Mouse (Mus musculus) cortical plate, adult 2 months (tissue): ENCODE data around the gene Prss22. TPM values are rescaled to one million over a fixed set of nuclear protein-coding genes. Genes with fewer than 3 reads are reported as not detected.

ENCODE experiments used
- H3K27ac ChIP-seq: fragments of 200-500 bp; 2 replicates; pipeline ENCODE4 v1.5.1; 2012; ENCODE audit warnings: low read length, control low read depth, inconsistent platforms; ENCODE audit not compliant: insufficient read depth
- H3K4me1 ChIP-seq: fragments of 200-500 bp; 2 replicates; pipeline ENCODE4 v1.6.1; 2011; ENCODE audit warnings: low read length; ENCODE audit not compliant: control insufficient read depth, insufficient read depth
- H3K4me3 ChIP-seq: fragments of 200-500 bp; 2 replicates; pipeline ENCODE4 v1.5.1; 2011; ENCODE audit warnings: mild to moderate bottlenecking, low read length, control low read depth; ENCODE audit not compliant: insufficient read depth
- CTCF ChIP-seq: fragments of 200-500 bp; IDR thresholded peaks from 2 replicates; pipeline ENCODE4 v1.5.1; 2011; ENCODE audit warnings: mild to moderate bottlenecking, control low read depth, low read length; ENCODE audit not compliant: insufficient read depth; ENCODE audit errors: extremely low read depth
- POLR2A ChIP-seq: fragments of 200-500 bp; IDR thresholded peaks from 2 replicates; pipeline ENCODE4 v1.6.1; 2011; ENCODE audit warnings: mild to moderate bottlenecking, low read length, control low read depth; ENCODE audit not compliant: insufficient read depth; ENCODE audit errors: extremely low read depth
- polyA plus RNA-seq: library from polyadenylated mRNA; depleted of rRNA; stranded (reverse); fragments of >200 nt; gene quantifications from 2 replicates; pipeline ENCODE4 v1.2.3, GENCODE M21; 2012

Prss22 gene
- polyA plus RNA-seq, 1 experiment, result 1.7 TPM

- TF ChIP-seq CTCF (no peak), POLR2A (no peak)
- Histone ChIP-seq H3K4me3 (no peak overlapping the region), H3K27ac (no peak overlapping the region), H3K4me1 (peaks cover 2% of the 10 kb centered on the region; the same call in 1 of the 2 replicates)
Observed at GRCm38 (mm10) chr17:24004071-24004665, 6.3 kb upstream of the Prss22 start.

GRCm38 (mm10) chr17:24000404-24000803 lies 2.5 kb upstream of the Prss22 start:
- no peak for TF ChIP-seq POLR2A
- no peak for TF ChIP-seq CTCF
- Histone ChIP-seq H3K27ac (no peak overlapping the region), H3K4me3 (no peak overlapping the region), H3K4me1 (peaks cover 2% of the 10 kb centered on the region; the same call in 1 of the 2 replicates)

- peaks cover 5% of the 10 kb centered on the region; the same call in 1 of the 2 replicates for H3K4me1 ChIP-seq
- TF ChIP-seq CTCF (no peak), POLR2A (no peak)
- no peak overlapping the region for H3K27ac ChIP-seq
- H3K4me3 ChIP-seq, result no peak overlapping the region
Observed at GRCm38 (mm10) chr17:23998383-23998782, 483 bp upstream of the Prss22 start.

DNA sequence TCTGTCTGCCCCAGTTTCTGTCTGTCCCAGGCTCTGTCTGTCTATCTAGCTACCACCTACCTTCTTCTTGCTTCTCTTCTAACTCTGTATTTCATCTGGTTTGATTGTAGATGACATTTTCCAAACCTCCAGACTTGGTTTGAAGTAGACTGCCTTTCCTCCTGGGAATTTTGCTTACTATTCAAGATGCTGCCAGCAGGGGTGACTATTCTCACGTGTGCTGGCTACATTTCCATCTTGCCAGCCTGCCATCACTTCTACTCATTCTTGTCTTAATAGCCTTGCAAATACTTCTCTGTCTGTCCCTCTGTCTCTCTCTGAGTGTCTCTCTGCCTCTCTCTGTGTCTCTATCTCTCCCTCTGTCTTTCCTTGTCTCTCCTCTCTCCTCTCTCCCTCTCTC lies 2.5 kb downstream of the Prss22 start:
- H3K4me1 ChIP-seq, result peaks cover 5% of the 10 kb centered on the region; the same call in 1 of the 2 replicates
- TF ChIP-seq POLR2A (no peak), CTCF (no peak)
- peak overlapping the region; percentile 30; the same call in 1 of the 2 replicates for H3K27ac ChIP-seq
- no peak overlapping the region for H3K4me3 ChIP-seq

DNA sequence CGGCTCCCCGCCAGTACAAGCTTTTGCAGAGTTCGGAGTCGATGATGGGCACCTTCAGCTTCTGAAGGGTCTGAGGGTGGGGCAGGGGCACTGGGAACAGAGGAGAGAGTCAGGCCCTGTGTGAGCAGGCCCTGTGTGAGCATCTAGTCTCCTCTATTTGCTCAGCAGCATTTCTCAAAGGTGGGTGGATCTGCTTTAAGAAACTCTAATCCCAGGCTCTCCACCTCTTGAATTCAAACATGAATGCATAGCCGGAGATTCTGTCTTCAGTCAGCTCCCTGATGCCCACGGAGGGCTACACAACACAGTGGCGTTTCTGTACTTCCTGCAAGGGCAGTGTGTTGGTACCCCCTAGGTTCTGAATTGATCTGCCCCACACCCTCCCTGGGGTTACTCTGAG lies 3.2 kb downstream of the Prss22 start:
- peak overlapping the region; percentile 30; the same call in 1 of the 2 replicates for H3K27ac ChIP-seq
- H3K4me3 ChIP-seq, result no peak overlapping the region
- 0 out of 2 replicates have a peak, but pooled peaks cover 3% of the 10 kb centered on the region for H3K4me1 ChIP-seq
- TF ChIP-seq POLR2A (no peak), CTCF (no peak)

DNA sequence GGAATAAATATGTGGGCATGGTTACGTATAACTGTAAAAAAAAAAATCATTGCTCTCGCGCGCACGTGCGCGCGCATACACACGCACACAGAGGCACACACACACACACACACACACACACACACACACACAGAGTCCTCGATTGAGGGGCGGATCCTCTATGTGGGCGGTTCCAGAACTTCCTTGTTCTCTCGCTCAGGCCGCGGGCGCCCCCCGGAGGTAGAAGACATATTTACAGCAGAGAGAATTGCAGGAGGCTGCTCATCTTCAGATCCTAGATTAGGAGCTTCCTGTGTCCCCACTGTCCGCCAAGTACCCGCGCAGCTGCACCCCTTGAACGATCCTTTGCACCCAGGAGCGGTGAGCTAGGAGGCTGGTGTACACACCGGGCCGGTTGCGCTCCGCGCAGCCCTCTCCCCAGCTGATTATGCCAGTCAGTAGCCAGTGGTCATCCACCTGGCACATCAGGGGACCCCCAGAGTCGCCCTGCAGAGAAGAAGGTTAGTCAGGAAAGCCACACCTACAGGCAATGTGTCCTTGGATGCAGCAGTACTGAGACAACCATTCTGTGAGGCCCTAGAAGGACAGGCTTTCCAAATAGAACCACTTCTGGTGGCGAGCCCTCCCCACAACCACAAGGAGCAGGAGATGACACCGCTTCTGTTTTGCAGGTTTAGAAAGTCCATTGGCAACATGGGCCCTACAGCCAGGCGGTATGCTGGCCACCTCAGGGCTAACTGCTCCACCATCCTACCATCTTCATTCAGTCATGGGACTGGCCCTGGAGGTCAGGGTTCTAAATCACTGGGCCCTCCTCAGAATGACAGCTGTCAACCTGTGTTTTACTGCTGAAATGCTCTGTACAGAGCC lies 4.1 kb downstream of the Prss22 start:
- TF ChIP-seq CTCF (peak; percentile 60), POLR2A (no peak)
- 0 out of 2 replicates have a peak overlapping the region, but pooled peaks have one; percentile 4 for H3K4me3 ChIP-seq
- H3K27ac ChIP-seq, result no peak overlapping the region
- 0 out of 2 replicates have a peak, but pooled peaks cover 3% of the 10 kb centered on the region for H3K4me1 ChIP-seq

DNA sequence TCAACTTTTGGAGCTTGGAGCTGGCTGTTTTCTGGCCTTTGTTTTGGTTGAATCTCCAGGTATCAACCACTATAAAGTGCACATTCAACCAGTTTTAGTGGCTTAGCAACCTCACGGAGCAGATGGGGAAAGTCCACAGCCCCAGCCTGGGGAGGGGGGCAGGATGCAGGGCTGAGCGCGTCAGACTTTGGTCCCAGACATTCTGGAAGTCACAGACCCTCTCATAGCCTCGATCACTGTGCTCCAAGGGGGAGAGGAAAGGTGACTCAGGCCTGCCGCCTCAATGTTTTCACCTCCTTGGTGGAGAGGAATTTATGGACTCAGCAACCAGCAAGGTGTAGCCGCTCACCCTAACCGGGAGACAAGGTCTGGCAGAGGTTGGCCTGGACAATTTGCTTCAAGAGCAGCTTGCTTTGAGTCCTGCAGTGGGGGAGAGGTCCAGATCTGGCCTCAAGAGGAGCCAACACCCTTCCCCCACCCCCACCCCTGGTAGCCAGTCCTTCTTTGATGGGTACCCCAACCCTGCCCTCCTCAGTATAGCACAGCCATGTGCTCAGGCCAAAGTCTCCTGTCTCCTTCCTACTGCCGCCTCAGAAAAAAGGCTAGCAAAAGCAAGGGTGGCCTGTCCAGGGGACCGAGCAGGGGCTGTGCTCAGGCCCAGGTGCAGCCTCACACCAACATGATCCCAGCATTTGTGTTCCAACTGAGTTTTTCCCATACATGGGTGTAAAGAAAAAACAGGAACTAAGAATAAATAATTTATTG lies 4.9 kb downstream of the Prss22 start:
- H3K4me1 ChIP-seq, result 0 out of 2 replicates have a peak, but pooled peaks cover 3% of the 10 kb centered on the region
- no peak overlapping the region for H3K4me3 ChIP-seq
- TF ChIP-seq CTCF, result no peak
- TF ChIP-seq POLR2A, result no peak
- H3K27ac ChIP-seq, result no peak overlapping the region

DNA sequence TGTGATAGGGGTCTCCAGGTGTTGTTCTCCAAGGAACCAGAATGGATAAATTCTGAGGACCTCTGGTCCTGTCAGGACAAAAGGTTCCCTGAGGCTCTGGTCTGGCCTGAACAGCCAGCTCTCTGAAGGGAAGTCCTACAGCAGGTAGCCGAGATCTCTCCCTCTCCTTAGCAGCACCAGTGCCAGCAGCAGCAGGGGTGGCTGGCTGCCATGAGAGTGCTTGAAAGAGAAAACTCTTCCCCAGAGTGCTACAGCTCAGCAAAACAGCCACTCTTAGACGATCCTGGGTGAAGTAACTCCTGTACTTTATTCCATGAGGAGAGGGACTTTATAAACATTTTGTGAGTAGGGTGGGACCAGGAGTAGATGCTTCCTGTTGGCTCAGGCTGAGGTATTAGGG lies 8.1 kb downstream of the Prss22 start:
- 0 out of 2 replicates have a peak, but pooled peaks cover 3% of the 10 kb centered on the region for H3K4me1 ChIP-seq
- no peak overlapping the region for H3K27ac ChIP-seq
- H3K4me3 ChIP-seq, result no peak overlapping the region
- no peak for TF ChIP-seq POLR2A
- no peak for TF ChIP-seq CTCF

GRCm38 (mm10) chr17:23984989-23985388 lies 12.9 kb downstream of the Prss22 start:
- Histone ChIP-seq H3K27ac (no peak overlapping the region), H3K4me1 (peaks cover 3% of the 10 kb centered on the region; the same call in 1 of the 2 replicates), H3K4me3 (no peak overlapping the region)
- TF ChIP-seq POLR2A (no peak), CTCF (no peak)

GRCm38 (mm10) chr17:23982912-23983311 lies 15.0 kb downstream of the Prss22 start:
- no peak overlapping the region for H3K4me3 ChIP-seq
- peaks cover 3% of the 10 kb centered on the region; the same call in 1 of the 2 replicates for H3K4me1 ChIP-seq
- TF ChIP-seq POLR2A, result no peak
- TF ChIP-seq CTCF, result no peak
- no peak overlapping the region for H3K27ac ChIP-seq
